Mouse (Mus musculus): ENCODE measurements around the gene Syndig1. TPM values are rescaled to one million over a fixed set of nuclear protein-coding genes. Genes with fewer than 3 reads are reported as not detected.

The Syndig1 gene
- polyA plus RNA-seq, 1 experiment from 2014 or later, result 11.8 TPM

GRCm38 (mm10) chr2:149899615-149900014 is 70.6 kb downstream of the Syndig1 start:
- no peaks in the 10 kb centered on the region for H3K4me1 ChIP-seq (replicated peaks; ENCODE audit: control insufficient read depth, insufficient read depth, low read length)
- no peak for ATAC-seq (ENCODE audit: low FRiP score)
- 91% methylated on average over 9 of the region's 9 CpGs for WGBS
- H3K27ac ChIP-seq (ENCODE audit: low read depth, low read length), result no peak overlapping the region
- DNase-seq (ENCODE audit: low spot score), result no peak
- H3K27me3 ChIP-seq (ENCODE audit: control insufficient read depth, insufficient read depth, low read length), result no peaks in the 10 kb centered on the region
- no peak overlapping the region for H3K4me3 ChIP-seq (ENCODE audit: low read depth, low read length)
- H3K4me2 ChIP-seq (replicated peaks; ENCODE audit: low read depth, low read length), result no peak overlapping the region
- H3K9ac ChIP-seq (ENCODE audit: low read depth, low read length), result no peak overlapping the region
- H3K9me3 ChIP-seq (ENCODE audit: control insufficient read depth, low read length), result no peaks in the 10 kb centered on the region
- no peaks in the 10 kb centered on the region for H3K36me3 ChIP-seq (ENCODE audit: control insufficient read depth, insufficient read depth, low read length)

- no peak for ATAC-seq (ENCODE audit: low FRiP score)
- 95% methylated on average over 1 of the region's 1 CpGs for WGBS
Observed at GRCm38 (mm10) chr2:149900606-149901005, 71.6 kb downstream of the Syndig1 start.

GRCm38 (mm10) chr2:149904405-149904804 is 75.4 kb downstream of the Syndig1 start:
- no peaks in the 10 kb centered on the region for H3K36me3 ChIP-seq (ENCODE audit: control insufficient read depth, insufficient read depth, low read length)
- no peak for ATAC-seq (ENCODE audit: low FRiP score)
- WGBS, result 74% methylated on average over 1 of the region's 1 CpGs
- no peak overlapping the region for H3K4me3 ChIP-seq (ENCODE audit: low read depth, low read length)
- no peaks in the 10 kb centered on the region for H3K27me3 ChIP-seq (ENCODE audit: control insufficient read depth, insufficient read depth, low read length)
- no peaks in the 10 kb centered on the region for H3K9me3 ChIP-seq (ENCODE audit: control insufficient read depth, low read length)
- no peaks in the 10 kb centered on the region for H3K4me1 ChIP-seq (replicated peaks; ENCODE audit: control insufficient read depth, insufficient read depth, low read length)
- DNase-seq (ENCODE audit: low spot score), result no peak
- H3K27ac ChIP-seq (ENCODE audit: low read depth, low read length), result no peak overlapping the region
- no peak overlapping the region for H3K9ac ChIP-seq (ENCODE audit: low read depth, low read length)
- H3K4me2 ChIP-seq (replicated peaks; ENCODE audit: low read depth, low read length), result no peak overlapping the region

More at GRCm38 (mm10) chr2:149900606-149901005, 71.6 kb downstream of the Syndig1 start:
- Histone ChIP-seq H3K27ac (ENCODE audit: low read depth, low read length) (no peak overlapping the region), H3K9me3 (ENCODE audit: control insufficient read depth, low read length) (no peaks in the 10 kb centered on the region), H3K36me3 (ENCODE audit: control insufficient read depth, insufficient read depth, low read length) (no peaks in the 10 kb centered on the region), H3K9ac (ENCODE audit: low read depth, low read length) (no peak overlapping the region), H3K27me3 (ENCODE audit: control insufficient read depth, insufficient read depth, low read length) (no peaks in the 10 kb centered on the region), H3K4me3 (ENCODE audit: low read depth, low read length) (no peak overlapping the region), H3K4me1 (replicated peaks; ENCODE audit: control insufficient read depth, insufficient read depth, low read length) (no peaks in the 10 kb centered on the region), H3K4me2 (replicated peaks; ENCODE audit: low read depth, low read length) (no peak overlapping the region)
- DNase-seq (ENCODE audit: low spot score), result no peak

- H3K4me1 ChIP-seq (replicated peaks; ENCODE audit: control insufficient read depth, insufficient read depth, low read length), result no peaks in the 10 kb centered on the region
- H3K36me3 ChIP-seq (ENCODE audit: control insufficient read depth, insufficient read depth, low read length), result no peaks in the 10 kb centered on the region
- H3K9me3 ChIP-seq (ENCODE audit: control insufficient read depth, low read length), result no peaks in the 10 kb centered on the region
- H3K4me2 ChIP-seq (replicated peaks; ENCODE audit: low read depth, low read length), result no peak overlapping the region
- no peak overlapping the region for H3K4me3 ChIP-seq (ENCODE audit: low read depth, low read length)
- no peak overlapping the region for H3K9ac ChIP-seq (ENCODE audit: low read depth, low read length)
- no peaks in the 10 kb centered on the region for H3K27me3 ChIP-seq (ENCODE audit: control insufficient read depth, insufficient read depth, low read length)
- DNase-seq (ENCODE audit: low spot score) (no peak), ATAC-seq (ENCODE audit: low FRiP score) (no peak)
- WGBS, result 78% methylated on average over 3 of the region's 3 CpGs
- no peak overlapping the region for H3K27ac ChIP-seq (ENCODE audit: low read depth, low read length)
Observed at GRCm38 (mm10) chr2:149906694-149907093, 77.7 kb downstream of the Syndig1 start.

GRCm38 (mm10) chr2:149917162-149917561 is 88.2 kb downstream of the Syndig1 start:
- Histone ChIP-seq H3K4me1 (replicated peaks; ENCODE audit: control insufficient read depth, insufficient read depth, low read length) (no peaks in the 10 kb centered on the region), H3K36me3 (ENCODE audit: control insufficient read depth, insufficient read depth, low read length) (no peaks in the 10 kb centered on the region), H3K4me2 (replicated peaks; ENCODE audit: low read depth, low read length) (no peak overlapping the region), H3K27ac (ENCODE audit: low read depth, low read length) (no peak overlapping the region), H3K27me3 (ENCODE audit: control insufficient read depth, insufficient read depth, low read length) (no peaks in the 10 kb centered on the region), H3K9ac (ENCODE audit: low read depth, low read length) (no peak overlapping the region), H3K4me3 (ENCODE audit: low read depth, low read length) (no peak overlapping the region), H3K9me3 (ENCODE audit: control insufficient read depth, low read length) (no peaks in the 10 kb centered on the region)
- ATAC-seq (ENCODE audit: low FRiP score), result no peak
- WGBS, result 82% methylated on average over 3 of the region's 3 CpGs
- no peak for DNase-seq (ENCODE audit: low spot score)

- ATAC-seq (ENCODE audit: low FRiP score) (no peak), DNase-seq (ENCODE audit: low spot score) (no peak)
- Histone ChIP-seq H3K27ac (ENCODE audit: low read depth, low read length) (no peak overlapping the region), H3K4me2 (replicated peaks; ENCODE audit: low read depth, low read length) (no peak overlapping the region), H3K9me3 (ENCODE audit: control insufficient read depth, low read length) (no peaks in the 10 kb centered on the region), H3K4me3 (ENCODE audit: low read depth, low read length) (no peak overlapping the region), H3K36me3 (ENCODE audit: control insufficient read depth, insufficient read depth, low read length) (no peaks in the 10 kb centered on the region), H3K27me3 (ENCODE audit: control insufficient read depth, insufficient read depth, low read length) (no peaks in the 10 kb centered on the region), H3K9ac (ENCODE audit: low read depth, low read length) (no peak overlapping the region), H3K4me1 (replicated peaks; ENCODE audit: control insufficient read depth, insufficient read depth, low read length) (no peaks in the 10 kb centered on the region)
- WGBS, result 66% methylated on average over 2 of the region's 2 CpGs
Observed at GRCm38 (mm10) chr2:149923561-149923960, 94.5 kb downstream of the Syndig1 start.

- no peak overlapping the region for H3K4me2 ChIP-seq (replicated peaks; ENCODE audit: low read depth, low read length)
Observed at GRCm38 (mm10) chr2:149925911-149926310, 96.9 kb downstream of the Syndig1 start.

GRCm38 (mm10) chr2:149927001-149927400 is 98.0 kb downstream of the Syndig1 start:
- DNase-seq (ENCODE audit: low spot score), result no peak
- H3K4me1 ChIP-seq (replicated peaks; ENCODE audit: control insufficient read depth, insufficient read depth, low read length), result no peaks in the 10 kb centered on the region
- H3K27ac ChIP-seq (ENCODE audit: low read depth, low read length), result no peak overlapping the region
- H3K4me2 ChIP-seq (replicated peaks; ENCODE audit: low read depth, low read length), result no peak overlapping the region
- H3K4me3 ChIP-seq (ENCODE audit: low read depth, low read length), result no peak overlapping the region
- no peak overlapping the region for H3K9ac ChIP-seq (ENCODE audit: low read depth, low read length)
- no peaks in the 10 kb centered on the region for H3K36me3 ChIP-seq (ENCODE audit: control insufficient read depth, insufficient read depth, low read length)
- no peaks in the 10 kb centered on the region for H3K27me3 ChIP-seq (ENCODE audit: control insufficient read depth, insufficient read depth, low read length)
- no peaks in the 10 kb centered on the region for H3K9me3 ChIP-seq (ENCODE audit: control insufficient read depth, low read length)
- ATAC-seq (ENCODE audit: low FRiP score), result no peak

More at GRCm38 (mm10) chr2:149925911-149926310, 96.9 kb downstream of the Syndig1 start:
- 83% methylated on average over 2 of the region's 2 CpGs for WGBS
- no peak for DNase-seq (ENCODE audit: low spot score)
- no peaks in the 10 kb centered on the region for H3K36me3 ChIP-seq (ENCODE audit: control insufficient read depth, insufficient read depth, low read length)
- no peak overlapping the region for H3K9ac ChIP-seq (ENCODE audit: low read depth, low read length)
- no peak overlapping the region for H3K4me3 ChIP-seq (ENCODE audit: low read depth, low read length)
- no peak overlapping the region for H3K27ac ChIP-seq (ENCODE audit: low read depth, low read length)
- no peaks in the 10 kb centered on the region for H3K9me3 ChIP-seq (ENCODE audit: control insufficient read depth, low read length)
- H3K27me3 ChIP-seq (ENCODE audit: control insufficient read depth, insufficient read depth, low read length), result no peaks in the 10 kb centered on the region
- H3K4me1 ChIP-seq (replicated peaks; ENCODE audit: control insufficient read depth, insufficient read depth, low read length), result no peaks in the 10 kb centered on the region
- ATAC-seq (ENCODE audit: low FRiP score), result no peak

- Histone ChIP-seq H3K9me3 (ENCODE audit: control insufficient read depth, low read length) (no peaks in the 10 kb centered on the region), H3K36me3 (ENCODE audit: control insufficient read depth, insufficient read depth, low read length) (no peaks in the 10 kb centered on the region), H3K9ac (ENCODE audit: low read depth, low read length) (no peak overlapping the region), H3K27ac (ENCODE audit: low read depth, low read length) (no peak overlapping the region), H3K4me3 (ENCODE audit: low read depth, low read length) (no peak overlapping the region), H3K27me3 (ENCODE audit: control insufficient read depth, insufficient read depth, low read length) (no peaks in the 10 kb centered on the region), H3K4me2 (replicated peaks; ENCODE audit: low read depth, low read length) (no peak overlapping the region), H3K4me1 (replicated peaks; ENCODE audit: control insufficient read depth, insufficient read depth, low read length) (no peaks in the 10 kb centered on the region)
- DNase-seq (ENCODE audit: low spot score) (no peak), ATAC-seq (ENCODE audit: low FRiP score) (no peak)
- WGBS, result 90% methylated on average over 3 of the region's 3 CpGs
Observed at GRCm38 (mm10) chr2:149927481-149927880, 98.5 kb downstream of the Syndig1 start.
